Mouse (Mus musculus): ENCODE measurements around the gene Atxn7l1. TPM values are rescaled to one million over a fixed set of nuclear protein-coding genes. Genes with fewer than 3 reads are reported as not detected.

Gene Atxn7l1
- polyA plus RNA-seq, 1 experiment from 2014 or later = 42.0 TPM

- in situ Hi-C loops (cut with MboI; ENCODE audit: low pct_unique_long_range_greater_than_20kb) = no loop called here
- ATAC-seq = no peak
- no peak for DNase-seq (ENCODE audit: low read depth, low spot score)
- no peak for TF ChIP-seq CTCF (IDR thresholded peaks at IDR 0.05)
- no peaks in the 10 kb centered on the region for H3K27me3 ChIP-seq
- POLR2A ChIA-PET = no interaction called here
- CTCF ChIA-PET = no interaction called here
These were observed 21.0 kb downstream of the Atxn7l1 start for GRCm38 (mm10) chr12:33168491-33168890.

GRCm38 (mm10) chr12:33169777-33170494 is 22.4 kb downstream of the Atxn7l1 start:
- CTCF ChIA-PET = no interaction called here
- POLR2A ChIA-PET = no interaction called here
- in situ Hi-C loops (cut with MboI; ENCODE audit: low pct_unique_long_range_greater_than_20kb) = no loop called here
- DNase-seq (ENCODE audit: low read depth, low spot score) (no peak), ATAC-seq (no peak)
- H3K27me3 ChIP-seq = no peaks in the 10 kb centered on the region
- TF ChIP-seq CTCF (IDR thresholded peaks at IDR 0.05) = no peak

- no peak for DNase-seq (ENCODE audit: low read depth, low spot score)
- POLR2A ChIA-PET = no interaction called here
- CTCF ChIA-PET = no interaction called here
- in situ Hi-C loops (cut with MboI; ENCODE audit: low pct_unique_long_range_greater_than_20kb) = no loop called here
- ATAC-seq = no peak
- TF ChIP-seq CTCF (IDR thresholded peaks at IDR 0.05) = no peak
- no peaks in the 10 kb centered on the region for H3K27me3 ChIP-seq
These were observed 23.3 kb downstream of the Atxn7l1 start for GRCm38 (mm10) chr12:33170822-33171221.

- CTCF ChIA-PET = no interaction called here
- no peak for ATAC-seq
These were observed 25.4 kb downstream of the Atxn7l1 start for GRCm38 (mm10) chr12:33172926-33173325.

GRCm38 (mm10) chr12:33173720-33174141 is 26.2 kb downstream of the Atxn7l1 start:
- ChIA-PET POLR2A (no interaction called here), CTCF (no interaction called here)
- TF ChIP-seq CTCF (IDR thresholded peaks at IDR 0.05) = no peak
- in situ Hi-C loops (cut with MboI; ENCODE audit: low pct_unique_long_range_greater_than_20kb) = no loop called here
- DNase-seq (ENCODE audit: low read depth, low spot score) (no peak), ATAC-seq (no peak)
- H3K27me3 ChIP-seq = no peaks in the 10 kb centered on the region

More at GRCm38 (mm10) chr12:33172926-33173325, 25.4 kb downstream of the Atxn7l1 start:
- no peaks in the 10 kb centered on the region for H3K27me3 ChIP-seq
- POLR2A ChIA-PET = no interaction called here
- no peak for TF ChIP-seq CTCF (IDR thresholded peaks at IDR 0.05)
- in situ Hi-C loops (cut with MboI; ENCODE audit: low pct_unique_long_range_greater_than_20kb) = no loop called here
- DNase-seq (ENCODE audit: low read depth, low spot score) = no peak

GRCm38 (mm10) chr12:33174171-33174570 is 26.7 kb downstream of the Atxn7l1 start:
- ATAC-seq = no peak

GRCm38 (mm10) chr12:33174675-33175357 is 27.3 kb downstream of the Atxn7l1 start:
- ATAC-seq (no peak), DNase-seq (ENCODE audit: low read depth, low spot score) (no peak)
- in situ Hi-C loops (cut with MboI; ENCODE audit: low pct_unique_long_range_greater_than_20kb) = no loop called here
- H3K27me3 ChIP-seq = no peaks in the 10 kb centered on the region
- no peak for TF ChIP-seq CTCF (IDR thresholded peaks at IDR 0.05)
- POLR2A ChIA-PET = no interaction called here
- CTCF ChIA-PET = no interaction called here

More at GRCm38 (mm10) chr12:33174171-33174570, 26.7 kb downstream of the Atxn7l1 start:
- in situ Hi-C loops (cut with MboI; ENCODE audit: low pct_unique_long_range_greater_than_20kb) = no loop called here
- TF ChIP-seq CTCF (IDR thresholded peaks at IDR 0.05) = no peak
- H3K27me3 ChIP-seq = no peaks in the 10 kb centered on the region
- ChIA-PET CTCF (no interaction called here), POLR2A (no interaction called here)
- no peak for DNase-seq (ENCODE audit: low read depth, low spot score)

GRCm38 (mm10) chr12:33175621-33176554 is 28.4 kb downstream of the Atxn7l1 start:
- ChIA-PET CTCF (no interaction called here), POLR2A (no interaction called here)
- ATAC-seq = peak; percentile 15
- in situ Hi-C loops (cut with MboI; ENCODE audit: low pct_unique_long_range_greater_than_20kb) = no loop called here
- DNase-seq (ENCODE audit: low read depth, low spot score) = no peak
- no peak for TF ChIP-seq CTCF (IDR thresholded peaks at IDR 0.05)
- no peaks in the 10 kb centered on the region for H3K27me3 ChIP-seq

- no peak for TF ChIP-seq CTCF (IDR thresholded peaks at IDR 0.05)
- no peak for ATAC-seq
These were observed 29.0 kb downstream of the Atxn7l1 start for GRCm38 (mm10) chr12:33176555-33176900.

GRCm38 (mm10) chr12:33180421-33180820 is 32.9 kb downstream of the Atxn7l1 start:
- no peaks in the 10 kb centered on the region for H3K27me3 ChIP-seq
- POLR2A ChIA-PET = no interaction called here
- no peak for DNase-seq (ENCODE audit: low read depth, low spot score)
- no peak for TF ChIP-seq CTCF (IDR thresholded peaks at IDR 0.05)
- ATAC-seq = no peak
- in situ Hi-C loops (cut with MboI; ENCODE audit: low pct_unique_long_range_greater_than_20kb) = no loop called here
- CTCF ChIA-PET = no interaction called here

More at GRCm38 (mm10) chr12:33176555-33176900, 29.0 kb downstream of the Atxn7l1 start:
- CTCF ChIA-PET = no interaction called here
- no peaks in the 10 kb centered on the region for H3K27me3 ChIP-seq
- DNase-seq (ENCODE audit: low read depth, low spot score) = no peak
- POLR2A ChIA-PET = no interaction called here
- in situ Hi-C loops (cut with MboI; ENCODE audit: low pct_unique_long_range_greater_than_20kb) = no loop called here

- ChIA-PET POLR2A (no interaction called here), CTCF (interaction anchor here (1.0 kb wide), 1 partner anchor 34 kb away, joined by 4 read pairs; the partner anchor contains the start of gene Atxn7l1)
- H3K27me3 ChIP-seq = no peaks in the 10 kb centered on the region
- TF ChIP-seq CTCF (IDR thresholded peaks at IDR 0.05) = no peak
- ATAC-seq = peak; percentile 84
- in situ Hi-C loops (cut with MboI; ENCODE audit: low pct_unique_long_range_greater_than_20kb) = no loop called here
- DNase-seq (ENCODE audit: low read depth, low spot score) = peak; percentile 60
These were observed 34.4 kb downstream of the Atxn7l1 start for GRCm38 (mm10) chr12:33181875-33182274.
